Mouse (Mus musculus) left cerebral cortex, adult 8-10 months (tissue): ENCODE measurements around the gene Dbndd2. TPM values are rescaled to one million over a fixed set of nuclear protein-coding genes. Genes with fewer than 3 reads are reported as not detected.

Source experiments
- DNase-seq, 2 experiments: peaks; one replicate each; pipeline ENCODE4 v3.0.0; 2022; ENCODE audit warnings: low spot score in 2 of 2
- total RNA-seq, 4 experiments: library from RNA; stranded (reverse); gene quantifications; 2 replicates each; pipeline ENCODE4 v1.2.4; 2022

Gene Dbndd2
- total RNA-seq, 4 experiments from 2014 or later = 140 to 155 (median 147) TPM

- no peak for DNase-seq
Measured at GRCm38 (mm10) chr2:164499317-164499716, 13.4 kb downstream of the Dbndd2 start.

- DNase-seq = no peak
Measured at GRCm38 (mm10) chr2:164500511-164500910, 14.6 kb downstream of the Dbndd2 start.

GRCm38 (mm10) chr2:164504919-164505318 is 19.0 kb downstream of the Dbndd2 start:
- no peak for DNase-seq

GRCm38 (mm10) chr2:164505619-164506347 is 19.9 kb downstream of the Dbndd2 start:
- no peak for DNase-seq

GRCm38 (mm10) chr2:164507811-164508210 is 21.9 kb downstream of the Dbndd2 start:
- no peak for DNase-seq

GRCm38 (mm10) chr2:164510621-164511190 is 24.8 kb downstream of the Dbndd2 start:
- no peak for DNase-seq

- no peak for DNase-seq
Measured at GRCm38 (mm10) chr2:164512121-164512909, 26.4 kb downstream of the Dbndd2 start.

- DNase-seq = no peak
Measured at GRCm38 (mm10) chr2:164513389-164513788, 27.5 kb downstream of the Dbndd2 start.

- DNase-seq = no peak
Measured at GRCm38 (mm10) chr2:164514916-164515315, 29.0 kb downstream of the Dbndd2 start.

GRCm38 (mm10) chr2:164515897-164516296 is 30.0 kb downstream of the Dbndd2 start:
- no peak for DNase-seq

GRCm38 (mm10) chr2:164516592-164516991 is 30.7 kb downstream of the Dbndd2 start:
- DNase-seq = no peak

GRCm38 (mm10) chr2:164517485-164518221 is 31.7 kb downstream of the Dbndd2 start:
- no peak for DNase-seq

GRCm38 (mm10) chr2:164518266-164519170 is 32.6 kb downstream of the Dbndd2 start:
- no peak for DNase-seq

GRCm38 (mm10) chr2:164519171-164519526 is 33.2 kb downstream of the Dbndd2 start:
- no peak for DNase-seq

- DNase-seq = no peak
Measured at GRCm38 (mm10) chr2:164520782-164521181, 34.9 kb downstream of the Dbndd2 start.

GRCm38 (mm10) chr2:164521841-164522240 is 35.9 kb downstream of the Dbndd2 start:
- DNase-seq = no peak

GRCm38 (mm10) chr2:164522280-164522679 is 36.4 kb downstream of the Dbndd2 start:
- no peak for DNase-seq

GRCm38 (mm10) chr2:164523301-164523773 is 37.4 kb downstream of the Dbndd2 start:
- DNase-seq = no peak

- no peak for DNase-seq
Measured at GRCm38 (mm10) chr2:164528557-164528956, 42.7 kb downstream of the Dbndd2 start.

- DNase-seq = peak; percentile 38 to 55
Measured at GRCm38 (mm10) chr2:164531169-164531568, 45.3 kb downstream of the Dbndd2 start.
